Mouse (Mus musculus) G1E (cell line): ENCODE results near the gene Aldh3b3.

Experiments
- CTCF ChIP-seq: IDR thresholded peaks from 2 replicates; pipeline ENCODE4 v1.5.1; 2012; ENCODE audit warnings: low read depth, low read length, inconsistent platforms, mixed read lengths
- GATA1 ChIP-seq: IDR thresholded peaks from 2 replicates; pipeline ENCODE4 v1.6.1; 2012; ENCODE audit warnings: borderline replicate concordance, low read length, inconsistent platforms, mixed read lengths
- GATA2 ChIP-seq: IDR thresholded peaks from 2 replicates; pipeline ENCODE4 v1.6.1; 2012; ENCODE audit warnings: low read depth, low read length, inconsistent platforms, borderline replicate concordance
- POLR2AphosphoS5 ChIP-seq: IDR thresholded peaks from 2 replicates; pipeline ENCODE4 v1.6.1; 2012; ENCODE audit warnings: low read depth, low read length, inconsistent platforms; ENCODE audit not compliant: insufficient replicate concordance
- TAL1 ChIP-seq: conservative IDR thresholded peaks from 2 replicates; pipeline ENCODE4 v1.6.1; 2012; ENCODE audit warnings: low read depth, low read length, inconsistent platforms, mixed read lengths

- no peak for TF ChIP-seq GATA1
- no peak for TF ChIP-seq CTCF
- TF ChIP-seq GATA2 = no peak
- TF ChIP-seq TAL1 = no peak
- TF ChIP-seq POLR2AphosphoS5 = no peak
Measured at GRCm38 (mm10) chr19:3942986-3943735, 15.3 kb upstream of the Aldh3b3 start.
